Mouse (Mus musculus) cortical plate, adult 2 months (tissue): ENCODE results near the gene Tuba3a.

Source experiments
- CTCF ChIP-seq: fragments of 200-500 bp; IDR thresholded peaks from 2 replicates; pipeline ENCODE4 v1.5.1; 2011; ENCODE audit warnings: mild to moderate bottlenecking, control low read depth, low read length; ENCODE audit not compliant: insufficient read depth; ENCODE audit errors: extremely low read depth
- POLR2A ChIP-seq: fragments of 200-500 bp; IDR thresholded peaks from 2 replicates; pipeline ENCODE4 v1.6.1; 2011; ENCODE audit warnings: mild to moderate bottlenecking, low read length, control low read depth; ENCODE audit not compliant: insufficient read depth; ENCODE audit errors: extremely low read depth

DNA sequence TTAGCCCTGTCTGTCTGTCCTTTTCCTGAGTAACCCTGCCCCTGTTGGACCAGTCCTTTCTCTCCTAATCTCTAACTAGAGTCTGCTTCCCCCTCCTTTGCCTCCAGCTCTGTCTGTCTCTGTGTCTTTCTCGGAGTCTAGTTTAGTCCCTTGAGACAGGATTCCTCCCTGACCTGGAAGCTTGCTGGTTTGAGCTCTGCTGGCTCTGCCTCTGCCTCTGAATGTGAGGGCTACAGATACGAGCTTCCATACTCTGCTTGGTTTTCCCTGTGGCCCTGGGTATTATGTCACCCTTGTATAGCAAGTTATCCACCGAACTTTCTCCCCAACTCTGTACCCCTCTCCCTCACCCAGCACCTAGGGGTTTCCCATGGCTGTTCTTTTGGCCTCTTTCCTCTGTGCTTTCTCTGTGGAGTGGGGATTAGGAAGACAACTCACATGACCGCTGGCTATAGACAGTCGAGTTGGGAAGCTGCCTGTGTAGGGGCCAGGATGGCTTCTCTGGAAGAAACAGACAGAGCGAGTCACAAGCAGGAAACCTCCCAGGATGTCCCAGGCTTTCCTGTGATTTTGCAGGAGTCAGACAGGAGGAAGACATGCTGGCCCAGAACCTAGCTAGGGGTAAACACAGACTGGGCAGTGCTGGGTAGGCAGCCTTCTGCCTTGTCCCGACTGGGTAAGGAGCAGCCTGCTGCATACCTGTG lies 51.9 kb downstream of the Tuba3a start:
- TF ChIP-seq CTCF (no peak), POLR2A (no peak)
